Mouse (Mus musculus) midbrain, embryonic 10.5 days (tissue): ENCODE data around the gene Hfe2. TPM values are rescaled to one million over a fixed set of nuclear protein-coding genes. Genes with fewer than 3 reads are reported as not detected.
"Not testable (repeated sequence)": the region's sequence is repeated elsewhere in the genome, so short reads cannot be mapped to it uniquely, and the experiment has no call there.

Experiments used
- DNase-seq: peaks from one replicate; pipeline ENCODE4 v3.0.0-alpha.2; 2017; ENCODE audit warnings: low spot score
- H3K27ac ChIP-seq: fragments of 300-500 bp; sonication (generic); replicated peaks from 2 replicates; pipeline ENCODE4 v1.5.1; 2016; ENCODE audit warnings: mild to moderate bottlenecking
- H3K27me3 ChIP-seq: fragments of 300-500 bp; sonication (generic); 2 replicates; pipeline ENCODE4 v1.6.1; 2016; ENCODE audit warnings: low read depth, mild to moderate bottlenecking; ENCODE audit not compliant: poor library complexity, severe bottlenecking
- H3K36me3 ChIP-seq: fragments of 300-500 bp; sonication (generic); 2 replicates; pipeline ENCODE4 v1.6.1; 2016; ENCODE audit warnings: mild to moderate bottlenecking, moderate library complexity
- H3K4me1 ChIP-seq: fragments of 300-500 bp; sonication (generic); 2 replicates; pipeline ENCODE4 v1.6.1; 2016
- H3K4me3 ChIP-seq: fragments of 300-500 bp; sonication (generic); 2 replicates; pipeline ENCODE4 v1.5.1; 2016; ENCODE audit warnings: mild to moderate bottlenecking, moderate library complexity
- H3K9me3 ChIP-seq: fragments of 300-500 bp; sonication (generic); replicated peaks from 2 replicates; pipeline ENCODE4 v1.6.1; 2016; ENCODE audit warnings: mild to moderate bottlenecking
- WGBS: fragments of 180-500 bp; shearing (Covaris S2); methylation state at CpG from one replicate; pipeline ENCODE4 v1.1.7; 2016; 5-methylcytosine and 5-hydroxymethylcytosine counted together
- polyA plus RNA-seq: library from polyadenylated mRNA; unstranded; fragments of >200 nt; fragmentation: Nextera tagmentation; extraction: Ambion mirVana; gene quantifications from 2 replicates; pipeline ENCODE4 v1.2.1, GENCODE M21; 2016

Gene Hfe2
- 1.5 and 2.1 TPM in 2 replicates for polyA plus RNA-seq

- H3K36me3 ChIP-seq: no peaks in the 10 kb centered on the region
- DNase-seq: no peak
- 86% methylated on average over 4 of the region's 4 CpGs for WGBS
- no peak within 1 kb of the TSS for H3K4me3 ChIP-seq
- H3K27ac ChIP-seq: no peak within 1 kb of the TSS
- H3K27me3 ChIP-seq: peaks cover 62% of the 10 kb centered on the region
- H3K9me3 ChIP-seq: no peaks in the 10 kb centered on the region
- H3K4me1 ChIP-seq: peaks cover 25% of the 10 kb centered on the region
Measured at GRCm38 (mm10) chr3:96524914-96525313, at the start of gene Hfe2. Hfe2 (plus strand) TSS chr3:96525172.

GRCm38 (mm10) chr3:96477084-96477483, 47.9 kb upstream of the Hfe2 start:
- no peaks in the 10 kb centered on the region for H3K9me3 ChIP-seq
- no peak overlapping the region for H3K4me3 ChIP-seq
- 43% methylated on average over 3 of the region's 3 CpGs for WGBS
- H3K4me1 ChIP-seq: peaks cover 11% of the 10 kb centered on the region
- no peak overlapping the region for H3K27ac ChIP-seq
- DNase-seq: no peak
- H3K36me3 ChIP-seq: no peaks in the 10 kb centered on the region
- H3K27me3 ChIP-seq: peaks cover 74% of the 10 kb centered on the region

DNA sequence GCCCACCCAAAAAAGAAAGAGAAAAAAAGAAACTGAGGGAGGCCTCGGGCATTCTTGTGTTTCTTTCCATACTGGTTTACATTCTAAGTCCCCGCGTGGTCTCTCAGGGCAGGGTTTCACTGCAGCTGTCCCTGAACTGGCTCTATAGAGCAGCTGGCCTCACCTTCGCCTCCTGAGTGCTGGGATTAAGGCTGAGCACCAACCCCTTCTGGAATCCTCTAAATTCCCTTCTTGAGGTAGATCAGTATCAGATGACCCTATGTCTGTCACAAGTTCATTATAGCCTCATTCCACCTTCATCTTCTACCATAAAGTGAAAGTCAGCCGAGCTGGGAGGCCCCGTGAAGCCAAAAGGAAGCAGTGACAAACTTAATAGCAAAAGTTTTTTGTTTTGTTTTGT, 47.4 kb upstream of the Hfe2 start:
- H3K27me3 ChIP-seq: peaks cover 69% of the 10 kb centered on the region
- no peak for DNase-seq
- H3K4me1 ChIP-seq: peaks cover 11% of the 10 kb centered on the region
- H3K36me3 ChIP-seq: no peaks in the 10 kb centered on the region
- no peak overlapping the region for H3K27ac ChIP-seq
- no peaks in the 10 kb centered on the region for H3K9me3 ChIP-seq
- H3K4me3 ChIP-seq: no peak overlapping the region
- WGBS: 71% methylated on average over 6 of the region's 6 CpGs

DNA sequence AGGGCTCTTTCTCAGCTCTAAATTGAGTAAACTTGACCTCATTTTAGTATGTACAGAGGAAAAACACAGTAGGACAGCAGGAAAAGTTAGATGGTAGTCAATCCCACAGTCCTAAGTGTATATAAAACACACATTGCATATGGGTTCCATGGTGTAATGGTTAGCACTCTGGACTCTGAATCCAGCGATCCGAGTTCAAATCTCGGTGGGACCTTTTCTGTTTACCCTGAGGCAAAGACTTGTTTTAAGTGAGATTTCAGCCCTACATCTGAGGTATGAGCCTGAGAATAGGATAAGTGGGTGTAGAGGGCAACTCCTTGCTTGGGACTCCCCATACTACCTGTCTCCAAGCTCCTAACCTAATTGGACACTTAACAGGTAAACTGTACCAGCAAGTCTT, 45.7 kb upstream of the Hfe2 start:
- Histone ChIP-seq H3K27ac (no peak overlapping the region), H3K4me1 (peaks cover 11% of the 10 kb centered on the region), H3K9me3 (no peaks in the 10 kb centered on the region), H3K4me3 (no peak overlapping the region), H3K36me3 (no peaks in the 10 kb centered on the region), H3K27me3 (peaks cover 64% of the 10 kb centered on the region)
- 20% methylated on average over 3 of the region's 3 CpGs for WGBS
- no peak for DNase-seq

- Histone ChIP-seq H3K4me3 (no peak overlapping the region), H3K36me3 (no peaks in the 10 kb centered on the region), H3K27me3 (peaks cover 61% of the 10 kb centered on the region), H3K9me3 (no peaks in the 10 kb centered on the region), H3K4me1 (peaks cover 12% of the 10 kb centered on the region), H3K27ac (no peak overlapping the region)
- DNase-seq: no peak
- 93% methylated on average over 4 of the region's 4 CpGs for WGBS
Measured at GRCm38 (mm10) chr3:96480684-96481270, 44.2 kb upstream of the Hfe2 start.

DNA sequence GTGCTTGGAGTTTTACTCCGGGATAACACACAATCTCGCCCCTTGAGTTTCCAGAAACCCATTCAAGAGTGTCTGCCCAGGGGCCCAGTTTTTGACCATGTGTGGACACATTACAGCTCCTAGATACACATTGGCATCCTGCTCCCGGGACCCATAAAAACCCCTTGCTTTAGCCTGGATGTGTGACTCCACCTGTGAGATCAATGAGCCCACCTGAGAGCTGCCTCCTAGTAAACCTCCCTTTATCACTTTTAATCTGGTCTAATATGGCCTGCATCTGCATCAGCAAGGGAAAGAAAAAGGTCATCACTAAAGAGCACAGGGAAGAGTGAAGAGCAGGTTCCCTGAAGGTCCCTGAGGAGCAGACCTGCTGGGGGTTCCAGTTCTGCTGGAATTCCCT, 43.1 kb upstream of the Hfe2 start:
- 83% methylated on average over 3 of the region's 3 CpGs for WGBS
- Histone ChIP-seq H3K27me3 (peaks cover 51% of the 10 kb centered on the region), H3K4me1 (peaks cover 12% of the 10 kb centered on the region), H3K4me3 (no peak overlapping the region), H3K36me3 (no peaks in the 10 kb centered on the region), H3K9me3 (no peaks in the 10 kb centered on the region), H3K27ac (no peak overlapping the region)
- DNase-seq: no peak

GRCm38 (mm10) chr3:96482451-96482850, 42.5 kb upstream of the Hfe2 start:
- H3K9me3 ChIP-seq: no peaks in the 10 kb centered on the region
- peaks cover 16% of the 10 kb centered on the region for H3K4me1 ChIP-seq
- H3K27ac ChIP-seq: no peak overlapping the region
- H3K27me3 ChIP-seq: peaks cover 45% of the 10 kb centered on the region
- H3K4me3 ChIP-seq: no peak overlapping the region
- H3K36me3 ChIP-seq: no peaks in the 10 kb centered on the region
- DNase-seq: no peak
- 88% methylated on average over 13 of the region's 13 CpGs for WGBS

DNA sequence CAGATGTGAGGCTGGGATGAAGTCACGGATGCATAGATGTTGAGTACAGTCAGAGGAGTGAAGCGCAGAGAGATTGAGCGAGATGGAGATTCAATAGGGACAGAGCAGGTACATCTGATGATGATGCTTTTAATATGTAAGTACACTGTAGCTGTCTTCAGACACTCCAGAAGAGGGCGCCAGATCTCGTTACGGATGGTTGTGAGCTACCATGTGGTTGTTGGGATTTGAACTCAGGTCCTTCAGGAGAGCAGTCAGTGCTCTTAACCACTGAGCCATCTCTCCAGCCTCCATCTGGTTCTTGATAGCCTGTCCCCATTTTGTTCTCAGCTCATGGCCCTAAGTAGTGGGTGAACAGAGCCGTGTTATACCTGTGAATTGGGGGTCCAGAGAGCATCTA, 41.9 kb upstream of the Hfe2 start:
- 54% methylated on average over 7 of the region's 7 CpGs for WGBS
- not testable (repeated sequence) for H3K9me3 ChIP-seq, DNase-seq, H3K36me3 ChIP-seq, H3K27ac ChIP-seq, H3K4me3 ChIP-seq
- peaks cover 22% of the 10 kb centered on the region for H3K4me1 ChIP-seq
- H3K27me3 ChIP-seq: peaks cover 39% of the 10 kb centered on the region

GRCm38 (mm10) chr3:96483946-96484345, 41.0 kb upstream of the Hfe2 start:
- peaks cover 34% of the 10 kb centered on the region for H3K27me3 ChIP-seq
- WGBS: 93% methylated on average over 2 of the region's 2 CpGs
- no peak overlapping the region for H3K4me3 ChIP-seq
- H3K36me3 ChIP-seq: no peaks in the 10 kb centered on the region
- no peak for DNase-seq
- H3K27ac ChIP-seq: no peak overlapping the region
- peaks cover 22% of the 10 kb centered on the region for H3K4me1 ChIP-seq
- H3K9me3 ChIP-seq: no peaks in the 10 kb centered on the region

GRCm38 (mm10) chr3:96484921-96485320, 40.1 kb upstream of the Hfe2 start:
- Histone ChIP-seq H3K27ac (no peak overlapping the region), H3K36me3 (no peaks in the 10 kb centered on the region), H3K4me3 (no peak overlapping the region), H3K4me1 (peaks cover 22% of the 10 kb centered on the region), H3K27me3 (peaks cover 34% of the 10 kb centered on the region), H3K9me3 (no peaks in the 10 kb centered on the region)
- WGBS: 77% methylated on average over 4 of the region's 4 CpGs
- DNase-seq: no peak

- Histone ChIP-seq H3K4me3 (no peak overlapping the region), H3K4me1 (peaks cover 22% of the 10 kb centered on the region), H3K9me3 (no peaks in the 10 kb centered on the region), H3K27me3 (peaks cover 34% of the 10 kb centered on the region), H3K36me3 (no peaks in the 10 kb centered on the region), H3K27ac (no peak overlapping the region)
- DNase-seq: no peak
- WGBS: 79% methylated on average over 2 of the region's 2 CpGs
Measured at GRCm38 (mm10) chr3:96485361-96485760, 39.6 kb upstream of the Hfe2 start.

DNA sequence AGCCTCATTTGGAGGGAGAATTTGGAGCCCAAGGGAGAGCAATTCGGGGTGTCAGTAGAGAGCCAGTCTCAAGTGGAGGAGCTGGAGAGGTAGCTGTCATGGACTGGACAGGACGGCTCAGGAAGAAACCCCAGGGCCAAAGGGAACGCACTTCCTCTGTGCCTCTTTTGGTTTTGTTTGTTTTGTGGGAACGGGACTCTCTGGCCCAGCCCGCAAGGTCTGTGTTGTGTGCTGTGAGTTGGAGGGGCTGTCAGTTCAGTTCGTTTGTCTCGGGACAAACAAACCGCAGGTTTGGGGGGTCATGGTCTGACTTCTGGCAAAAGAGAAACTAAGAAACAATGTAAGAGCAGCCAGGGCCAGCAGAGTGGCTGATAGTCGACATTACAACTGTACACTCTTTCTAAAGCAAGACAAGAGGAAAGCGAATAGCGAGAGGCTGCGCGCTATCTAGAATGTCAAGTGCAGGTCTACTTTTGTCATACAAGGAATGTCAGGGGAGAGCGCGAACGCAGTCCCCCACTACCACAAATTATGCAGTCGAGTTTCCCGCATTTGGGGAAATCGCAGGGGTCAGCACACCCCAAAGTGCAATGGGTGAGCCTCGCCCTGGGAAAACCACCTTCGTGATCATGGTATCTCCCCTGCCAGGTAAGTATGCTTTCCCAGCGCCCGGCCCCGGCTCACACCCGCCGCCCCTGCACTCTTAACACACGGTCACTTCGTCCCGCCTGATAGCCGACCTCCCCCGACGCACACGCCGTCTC, 38.7 kb upstream of the Hfe2 start:
- peaks cover 22% of the 10 kb centered on the region for H3K4me1 ChIP-seq
- H3K36me3 ChIP-seq, H3K9me3 ChIP-seq, DNase-seq, H3K27ac ChIP-seq, H3K4me3 ChIP-seq: not testable (repeated sequence)
- 0% methylated on average over 5 of the region's 34 CpGs for WGBS
- peaks cover 28% of the 10 kb centered on the region for H3K27me3 ChIP-seq

DNA sequence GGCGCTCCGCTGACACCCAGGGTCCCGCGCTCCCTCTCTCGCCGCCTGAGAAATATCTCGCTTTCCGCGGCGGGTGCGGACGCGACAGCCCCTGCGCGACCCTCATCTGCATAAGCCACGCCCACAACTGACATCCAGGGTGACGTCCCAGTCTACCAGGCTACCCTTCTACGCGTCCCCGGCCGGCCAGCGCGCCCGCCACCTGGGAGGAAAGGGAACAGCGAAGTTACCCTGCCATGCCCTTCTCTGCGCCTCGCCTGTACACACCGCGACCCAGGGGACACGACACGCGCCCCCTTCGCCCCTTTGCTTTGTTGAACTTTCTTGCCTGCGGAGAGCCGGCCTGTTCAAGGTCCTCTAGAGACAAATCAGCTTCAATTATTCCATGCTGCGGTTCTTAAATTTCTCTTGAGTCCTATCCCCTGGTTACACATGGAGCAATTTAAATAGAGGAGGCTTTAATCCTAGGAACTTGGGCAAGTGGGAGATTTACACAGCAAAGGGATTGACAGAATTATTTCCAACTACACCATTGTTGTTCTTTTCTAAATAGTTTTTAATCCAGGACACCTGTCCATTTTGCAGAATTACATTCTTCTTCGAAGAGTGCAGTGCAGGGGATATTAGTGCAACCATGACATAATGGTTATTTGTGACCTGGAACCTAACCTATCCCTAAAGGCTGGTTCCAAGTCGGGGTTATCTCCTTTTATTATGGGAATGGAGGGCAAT, 38.0 kb upstream of the Hfe2 start:
- not testable (repeated sequence) for H3K9me3 ChIP-seq, H3K27ac ChIP-seq, DNase-seq, H3K36me3 ChIP-seq
- WGBS: 9% methylated on average over 9 of the region's 38 CpGs
- H3K4me1 ChIP-seq: peaks cover 22% of the 10 kb centered on the region
- peaks cover 25% of the 10 kb centered on the region for H3K27me3 ChIP-seq
- H3K4me3 ChIP-seq: peak overlapping the region; percentile 51
